Mouse (Mus musculus) hindbrain, embryonic 14.5 days (tissue): ENCODE measurements around the gene March5. TPM values are rescaled to one million over a fixed set of nuclear protein-coding genes. Genes with fewer than 3 reads are reported as not detected.

ENCODE experiments used
- ATAC-seq: fragments of 200-750 bp; cut with Nextera tagmentation; 2 replicates; pipeline ENCODE4 v1.8.0; 2017; ENCODE audit warnings: moderate number of reproducible peaks, mild to moderate bottlenecking, moderate TSS enrichment, moderate library complexity; ENCODE audit not compliant: low FRiP score
- DNase-seq: peaks from one replicate; pipeline ENCODE4 v3.0.0-alpha.2; 2015; ENCODE audit warnings: low spot score
- H3K27ac ChIP-seq: fragments of 300-500 bp; sonication (generic); 2 replicates; pipeline ENCODE4 v1.5.1; 2014; ENCODE audit warnings: mild to moderate bottlenecking, moderate library complexity
- H3K27me3 ChIP-seq: fragments of 300-500 bp; sonication (generic); 2 replicates; pipeline ENCODE4 v1.6.1; 2014; ENCODE audit warnings: mild to moderate bottlenecking, low read length, mixed read lengths; ENCODE audit not compliant: control insufficient read depth, insufficient read depth
- H3K36me3 ChIP-seq: fragments of 300-500 bp; sonication (generic); replicated peaks from 2 replicates; pipeline ENCODE4 v1.6.1; 2014; ENCODE audit not compliant: control insufficient read depth, insufficient read depth
- H3K4me1 ChIP-seq: fragments of 300-500 bp; sonication (generic); replicated peaks from 2 replicates; pipeline ENCODE4 v1.6.1; 2014; ENCODE audit warnings: antibody characterized with exemption, low read length, mixed read lengths; ENCODE audit not compliant: control insufficient read depth, insufficient read depth
- H3K4me2 ChIP-seq: fragments of 300-500 bp; sonication (generic); replicated peaks from 2 replicates; pipeline ENCODE4 v1.6.1; 2014; ENCODE audit warnings: mild to moderate bottlenecking, moderate library complexity
- H3K4me3 ChIP-seq: fragments of 300-500 bp; sonication (generic); replicated peaks from 2 replicates; pipeline ENCODE4 v1.5.1; 2014; ENCODE audit warnings: mild to moderate bottlenecking, low read length
- H3K9ac ChIP-seq: fragments of 300-500 bp; sonication (generic); 2 replicates; pipeline ENCODE4 v1.6.1; 2014
- H3K9me3 ChIP-seq: fragments of 300-500 bp; sonication (generic); 2 replicates; pipeline ENCODE4 v1.6.1; 2016; ENCODE audit warnings: low read length; ENCODE audit not compliant: control insufficient read depth
- WGBS: fragments of 180-500 bp; shearing (Covaris S2); extraction: QIAGEN DNeasy Blood & Tissue Kit; methylation state at CpG from one replicate; pipeline ENCODE4 v1.1.7; 2014; 5-methylcytosine and 5-hydroxymethylcytosine counted together
- polyA plus RNA-seq: library from polyadenylated mRNA; unstranded; fragments of >200 nt; fragmentation: Nextera tagmentation; extraction: Ambion mirVana; gene quantifications from 2 replicates; pipeline ENCODE4 v1.2.1, GENCODE M21; 2014

Gene March5
- polyA plus RNA-seq, 1 experiment from 2014 or later = 123 TPM

- H3K4me2 ChIP-seq = peak overlapping the region; percentile 73
- WGBS = 3% methylated on average over 63 of the region's 63 CpGs
- peak overlapping the region; percentile 60 for H3K9ac ChIP-seq
- peak overlapping the region; percentile 43 for H3K4me3 ChIP-seq
- peak; percentile 36 for DNase-seq
- H3K36me3 ChIP-seq = no peaks in the 10 kb centered on the region
- no peaks in the 10 kb centered on the region for H3K4me1 ChIP-seq
- no peaks in the 10 kb centered on the region for H3K9me3 ChIP-seq
- ATAC-seq = peak; percentile 59; the same call in 1 of the 2 replicates
- no peak overlapping the region for H3K27ac ChIP-seq
- H3K27me3 ChIP-seq = peaks cover 30% of the 10 kb centered on the region
Measured at GRCm38 (mm10) chr19:37233561-37234539, 26.5 kb downstream of the March5 start.

GRCm38 (mm10) chr19:37235818-37236217 is 28.5 kb downstream of the March5 start:
- H3K9me3 ChIP-seq = no peaks in the 10 kb centered on the region
- 58% methylated on average over 8 of the region's 8 CpGs for WGBS
- H3K27me3 ChIP-seq = peaks cover 30% of the 10 kb centered on the region
- DNase-seq (no peak), ATAC-seq (no peak)
- no peaks in the 10 kb centered on the region for H3K4me1 ChIP-seq
- H3K36me3 ChIP-seq = no peaks in the 10 kb centered on the region
- H3K4me3 ChIP-seq = no peak overlapping the region
- no peak overlapping the region for H3K27ac ChIP-seq
- H3K4me2 ChIP-seq = no peak overlapping the region
- no peak overlapping the region for H3K9ac ChIP-seq

- H3K9me3 ChIP-seq = no peaks in the 10 kb centered on the region
- no peak overlapping the region for H3K4me2 ChIP-seq
- H3K27ac ChIP-seq = no peak overlapping the region
- ATAC-seq (no peak), DNase-seq (no peak)
- no peak overlapping the region for H3K4me3 ChIP-seq
- H3K4me1 ChIP-seq = no peaks in the 10 kb centered on the region
- WGBS = 60% methylated on average over 5 of the region's 5 CpGs
- peaks cover 30% of the 10 kb centered on the region for H3K27me3 ChIP-seq
- no peaks in the 10 kb centered on the region for H3K36me3 ChIP-seq
- no peak overlapping the region for H3K9ac ChIP-seq
Measured at GRCm38 (mm10) chr19:37237306-37237705, 30.0 kb downstream of the March5 start.

- H3K9ac ChIP-seq = no peak overlapping the region
- WGBS = 12% methylated on average over 15 of the region's 15 CpGs
- DNase-seq (no peak), ATAC-seq (no peak)
- H3K4me3 ChIP-seq = no peak overlapping the region
- H3K4me2 ChIP-seq = peak overlapping the region; percentile 21; the same call in 1 of the 2 replicates
- no peaks in the 10 kb centered on the region for H3K4me1 ChIP-seq
- no peaks in the 10 kb centered on the region for H3K9me3 ChIP-seq
- H3K27me3 ChIP-seq = peaks cover 27% of the 10 kb centered on the region
- no peaks in the 10 kb centered on the region for H3K36me3 ChIP-seq
- H3K27ac ChIP-seq = no peak overlapping the region
Measured at GRCm38 (mm10) chr19:37237712-37238437, 30.5 kb downstream of the March5 start.

- Histone ChIP-seq H3K4me3 (no peak overlapping the region), H3K9ac (no peak overlapping the region), H3K36me3 (no peaks in the 10 kb centered on the region), H3K9me3 (no peaks in the 10 kb centered on the region), H3K4me2 (no peak overlapping the region), H3K27ac (no peak overlapping the region), H3K27me3 (peaks cover 24% of the 10 kb centered on the region), H3K4me1 (no peaks in the 10 kb centered on the region)
- DNase-seq = no peak
- 16% methylated on average over 7 of the region's 7 CpGs for WGBS
- no peak for ATAC-seq
Measured at GRCm38 (mm10) chr19:37238651-37239050, 31.3 kb downstream of the March5 start.

- 32% methylated on average over 4 of the region's 4 CpGs for WGBS
- Histone ChIP-seq H3K4me2 (no peak overlapping the region), H3K9me3 (no peaks in the 10 kb centered on the region), H3K9ac (no peak overlapping the region), H3K27me3 (peaks cover 23% of the 10 kb centered on the region), H3K27ac (no peak overlapping the region), H3K4me3 (no peak overlapping the region), H3K36me3 (no peaks in the 10 kb centered on the region), H3K4me1 (no peaks in the 10 kb centered on the region)
- DNase-seq = no peak
- ATAC-seq = no peak
Measured at GRCm38 (mm10) chr19:37239096-37239495, 31.8 kb downstream of the March5 start.

GRCm38 (mm10) chr19:37241201-37241600 is 33.9 kb downstream of the March5 start:
- no peak overlapping the region for H3K27ac ChIP-seq
- H3K9me3 ChIP-seq = no peaks in the 10 kb centered on the region
- H3K4me2 ChIP-seq = no peak overlapping the region
- peaks cover 4% of the 10 kb centered on the region; the same call in 1 of the 2 replicates for H3K27me3 ChIP-seq
- H3K9ac ChIP-seq = no peak overlapping the region
- H3K4me3 ChIP-seq = no peak overlapping the region
- WGBS = 72% methylated on average over 5 of the region's 5 CpGs
- DNase-seq = no peak
- ATAC-seq = no peak
- no peaks in the 10 kb centered on the region for H3K4me1 ChIP-seq
- H3K36me3 ChIP-seq = no peaks in the 10 kb centered on the region

GRCm38 (mm10) chr19:37242707-37243106 is 35.4 kb downstream of the March5 start:
- no peaks in the 10 kb centered on the region for H3K4me1 ChIP-seq
- H3K9me3 ChIP-seq = no peaks in the 10 kb centered on the region
- no peak for DNase-seq
- no peak overlapping the region for H3K4me3 ChIP-seq
- no peaks in the 10 kb centered on the region for H3K36me3 ChIP-seq
- no peak overlapping the region for H3K9ac ChIP-seq
- WGBS = 51% methylated on average over 2 of the region's 2 CpGs
- no peak overlapping the region for H3K27ac ChIP-seq
- no peaks in the 10 kb centered on the region for H3K27me3 ChIP-seq
- H3K4me2 ChIP-seq = no peak overlapping the region
- no peak for ATAC-seq

- H3K27ac ChIP-seq = no peak overlapping the region
- no peaks in the 10 kb centered on the region for H3K9me3 ChIP-seq
- no peak for ATAC-seq
- 56% methylated on average over 3 of the region's 3 CpGs for WGBS
- H3K36me3 ChIP-seq = no peaks in the 10 kb centered on the region
- no peak overlapping the region for H3K4me2 ChIP-seq
- no peak overlapping the region for H3K4me3 ChIP-seq
- H3K27me3 ChIP-seq = no peaks in the 10 kb centered on the region
- H3K9ac ChIP-seq = no peak overlapping the region
- H3K4me1 ChIP-seq = no peaks in the 10 kb centered on the region
- no peak for DNase-seq
Measured at GRCm38 (mm10) chr19:37246859-37247258, 39.5 kb downstream of the March5 start.
